Mouse (Mus musculus) liver, embryonic 12.5 days (tissue): ENCODE data around the gene Fam129a. TPM values are rescaled to one million over a fixed set of nuclear protein-coding genes. Genes with fewer than 3 reads are reported as not detected.

Experiments
- ATAC-seq: fragments of 200-750 bp; cut with Nextera tagmentation; 2 replicates; pipeline ENCODE4 v1.8.0; 2017; ENCODE audit warnings: moderate number of reproducible peaks, mild to moderate bottlenecking, moderate library complexity
- H3K27ac ChIP-seq: fragments of 300-500 bp; sonication (generic); 2 replicates; pipeline ENCODE4 v1.5.1; 2016; ENCODE audit warnings: mild to moderate bottlenecking
- H3K27me3 ChIP-seq: fragments of 300-500 bp; sonication (generic); replicated peaks from 2 replicates; pipeline ENCODE4 v1.6.1; 2016; ENCODE audit warnings: mild to moderate bottlenecking, moderate library complexity
- H3K36me3 ChIP-seq: fragments of 300-500 bp; sonication (generic); 2 replicates; pipeline ENCODE4 v1.6.1; 2016; ENCODE audit warnings: mild to moderate bottlenecking, moderate library complexity
- H3K4me1 ChIP-seq: fragments of 300-500 bp; sonication (generic); 2 replicates; pipeline ENCODE4 v1.6.1; 2016
- H3K4me2 ChIP-seq: fragments of 300-500 bp; sonication (generic); 2 replicates; pipeline ENCODE4 v1.6.1; 2016; ENCODE audit warnings: mild to moderate bottlenecking, moderate library complexity
- H3K4me3 ChIP-seq: fragments of 300-500 bp; sonication (generic); 2 replicates; pipeline ENCODE4 v1.5.1; 2016; ENCODE audit warnings: mild to moderate bottlenecking, moderate library complexity
- H3K9ac ChIP-seq: fragments of 300-500 bp; sonication (generic); 2 replicates; pipeline ENCODE4 v1.6.1; 2016; ENCODE audit warnings: mild to moderate bottlenecking, moderate library complexity
- H3K9me3 ChIP-seq: fragments of 300-500 bp; sonication (generic); replicated peaks from 2 replicates; pipeline ENCODE4 v1.6.1; 2016; ENCODE audit warnings: mild to moderate bottlenecking, moderate library complexity
- WGBS: fragments of 180-500 bp; shearing (Covaris S2); methylation state at CpG from one replicate; pipeline ENCODE4 v1.1.7; 2016; ENCODE audit not compliant: insufficient replicate concordance; 5-methylcytosine and 5-hydroxymethylcytosine counted together
- polyA plus RNA-seq: library from polyadenylated mRNA; unstranded; fragments of >200 nt; fragmentation: Nextera tagmentation; extraction: Ambion mirVana; gene quantifications from 2 replicates; pipeline ENCODE4 v1.2.1, GENCODE M21; 2016

Gene Fam129a
- polyA plus RNA-seq, 1 experiment from 2014 or later, result 1.9 TPM

DNA sequence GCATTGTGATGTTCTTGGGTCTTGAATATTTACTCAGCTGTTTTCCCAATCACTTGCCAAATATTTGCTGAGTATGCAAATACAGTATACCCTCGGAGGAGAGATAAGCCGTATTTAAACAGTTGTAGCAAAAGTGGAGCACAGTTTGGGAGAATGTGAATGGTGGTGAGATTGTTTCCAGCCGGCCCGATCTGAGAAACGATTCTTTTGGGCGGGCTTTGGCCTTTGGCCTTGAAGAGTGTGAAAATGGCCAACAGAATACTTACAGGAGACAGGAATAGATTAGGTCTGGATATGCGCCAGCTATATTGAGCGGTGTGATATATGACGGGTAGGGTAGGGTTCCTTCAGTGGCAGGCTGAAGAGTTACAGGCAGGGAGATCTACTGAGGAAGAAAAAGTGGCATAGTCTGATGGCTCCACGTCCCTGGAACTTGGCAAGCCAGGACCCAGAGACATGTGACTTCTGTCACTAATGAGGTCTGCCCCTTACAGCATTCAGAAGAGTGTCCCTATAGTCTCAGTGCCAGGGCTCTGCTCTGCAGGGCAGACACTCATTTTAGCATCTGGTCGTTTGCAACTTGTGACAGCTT, 60.8 kb downstream of the Fam129a start:
- no peaks in the 10 kb centered on the region for H3K27me3 ChIP-seq
- no peak overlapping the region for H3K4me2 ChIP-seq
- 0 out of 2 replicates have a peak, but pooled peaks cover 3% of the 10 kb centered on the region for H3K9me3 ChIP-seq
- H3K4me1 ChIP-seq, result no peaks in the 10 kb centered on the region
- H3K4me3 ChIP-seq, result no peak overlapping the region
- H3K27ac ChIP-seq, result no peak overlapping the region
- 64% methylated on average over 11 of the region's 11 CpGs for WGBS
- ATAC-seq, result no peak
- no peak overlapping the region for H3K9ac ChIP-seq
- H3K36me3 ChIP-seq, result no peaks in the 10 kb centered on the region

DNA sequence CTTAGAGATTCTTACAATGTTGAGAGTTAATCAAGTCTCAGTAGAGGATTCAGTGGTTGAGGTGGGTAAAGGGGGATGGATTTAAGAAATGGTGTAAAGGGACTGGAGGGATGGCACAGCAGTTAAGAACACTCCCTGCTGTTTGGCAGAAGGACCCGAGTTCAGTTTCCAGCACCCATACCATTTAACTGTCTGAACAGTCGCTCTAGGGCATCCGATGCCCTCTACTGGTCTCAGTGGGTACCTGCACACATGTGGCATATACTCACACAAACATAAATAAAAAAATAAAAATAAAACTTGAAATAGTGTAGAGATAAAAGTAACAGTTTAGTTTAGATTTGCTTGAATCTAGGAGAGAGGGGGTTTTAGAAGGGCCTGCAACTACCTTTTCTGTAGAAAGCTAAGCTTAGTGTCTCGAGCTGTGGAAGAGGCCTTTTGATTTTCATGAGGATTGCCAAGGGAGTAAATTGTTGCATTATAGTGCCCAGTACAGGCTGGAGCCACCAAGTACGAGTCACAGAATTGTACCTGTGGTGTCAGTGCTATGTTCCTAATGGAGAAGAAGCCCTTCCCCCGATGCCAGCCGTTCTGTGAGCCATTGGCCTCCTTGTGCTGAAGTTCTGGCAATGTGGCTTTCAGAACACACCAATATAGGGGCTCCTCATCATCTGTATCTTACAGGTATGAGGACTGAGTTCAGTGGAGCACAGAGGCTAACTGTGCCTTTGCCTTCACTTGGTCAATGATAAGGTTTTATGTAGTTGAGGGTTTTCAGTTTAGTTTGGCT, 61.8 kb downstream of the Fam129a start:
- no peaks in the 10 kb centered on the region for H3K27me3 ChIP-seq
- 78% methylated on average over 7 of the region's 7 CpGs for WGBS
- no peak overlapping the region for H3K4me3 ChIP-seq
- H3K9ac ChIP-seq, result no peak overlapping the region
- ATAC-seq, result no peak
- no peak overlapping the region for H3K4me2 ChIP-seq
- no peak overlapping the region for H3K27ac ChIP-seq
- H3K36me3 ChIP-seq, result no peaks in the 10 kb centered on the region
- H3K4me1 ChIP-seq, result no peaks in the 10 kb centered on the region
- 0 out of 2 replicates have a peak, but pooled peaks cover 3% of the 10 kb centered on the region for H3K9me3 ChIP-seq

DNA sequence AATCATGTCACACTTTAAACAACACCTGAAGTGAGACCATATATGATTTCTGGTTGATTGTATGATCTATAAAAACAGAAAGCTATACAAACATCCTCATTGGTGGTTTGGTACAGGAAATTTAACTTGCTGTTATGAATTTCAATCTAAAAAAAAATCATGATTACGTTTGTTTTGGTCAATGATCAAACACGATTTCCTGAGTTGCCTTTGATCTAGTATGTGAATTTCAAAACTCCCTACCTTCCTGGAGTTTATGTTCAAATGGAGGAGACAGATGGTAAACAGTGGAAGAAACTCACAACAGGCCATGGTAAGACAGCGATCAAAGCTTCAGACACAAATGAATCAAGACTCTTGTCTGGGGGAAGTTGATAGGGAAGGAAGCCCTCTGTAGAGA, 65.7 kb downstream of the Fam129a start:
- Histone ChIP-seq H3K27ac (no peak overlapping the region), H3K9ac (no peak overlapping the region), H3K9me3 (0 out of 2 replicates have a peak, but pooled peaks cover 3% of the 10 kb centered on the region), H3K4me2 (no peak overlapping the region), H3K4me3 (no peak overlapping the region), H3K27me3 (no peaks in the 10 kb centered on the region), H3K4me1 (no peaks in the 10 kb centered on the region), H3K36me3 (no peaks in the 10 kb centered on the region)
- 57% methylated on average over 3 of the region's 3 CpGs for WGBS
- no peak for ATAC-seq

DNA sequence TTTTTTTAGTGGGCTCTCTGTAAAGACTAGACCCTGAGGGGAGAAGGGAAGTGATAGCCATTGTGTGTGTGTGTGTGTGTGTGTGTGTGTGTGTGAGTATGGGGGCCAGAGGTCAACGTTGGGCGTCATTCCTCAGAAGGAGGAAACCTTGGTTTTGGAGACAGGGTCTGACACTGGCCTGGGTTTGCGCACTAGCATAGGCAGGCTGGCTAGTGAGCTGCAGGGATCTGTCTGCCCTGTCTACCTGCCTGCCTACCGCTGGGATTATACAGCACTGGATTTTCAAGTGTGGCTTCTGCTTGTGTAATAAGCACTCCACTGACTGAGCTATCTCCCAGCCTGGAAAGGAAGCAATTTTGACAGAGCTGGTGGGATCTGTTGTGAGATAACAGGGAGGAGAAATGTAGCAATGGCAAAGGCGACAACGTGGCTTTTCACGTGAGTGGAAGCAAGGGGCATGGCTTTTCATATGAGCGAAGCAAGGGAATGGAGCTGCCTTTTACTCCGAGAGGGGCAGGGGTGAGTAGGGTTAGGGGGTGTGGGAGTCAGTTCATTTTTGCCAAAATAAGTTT, 66.5 kb downstream of the Fam129a start:
- 44% methylated on average over 9 of the region's 9 CpGs for WGBS
- Histone ChIP-seq H3K36me3 (no peaks in the 10 kb centered on the region), H3K4me3 (no peak overlapping the region), H3K4me1 (no peaks in the 10 kb centered on the region), H3K27me3 (no peaks in the 10 kb centered on the region), H3K9ac (no peak overlapping the region), H3K4me2 (no peak overlapping the region), H3K9me3 (0 out of 2 replicates have a peak, but pooled peaks cover 2% of the 10 kb centered on the region), H3K27ac (no peak overlapping the region)
- no peak for ATAC-seq

DNA sequence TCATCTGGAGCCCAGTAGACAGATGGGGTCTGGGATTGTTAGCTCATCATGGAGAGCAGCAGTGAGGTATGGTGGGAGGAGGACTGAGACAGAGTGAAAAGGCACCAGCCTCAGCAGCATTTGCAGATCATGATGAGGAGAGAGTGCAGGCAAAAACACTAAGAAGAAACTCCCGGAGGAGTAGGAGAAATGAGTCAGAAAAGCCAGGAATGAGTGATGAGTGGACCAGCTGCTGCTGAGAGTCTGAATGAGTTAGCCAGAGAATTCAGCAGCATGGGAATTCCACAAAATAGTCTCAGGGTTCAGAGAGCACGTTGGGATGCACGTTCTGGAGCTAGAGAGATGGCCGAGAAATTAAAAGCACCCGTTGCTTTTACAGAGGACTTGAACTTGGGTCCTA, 67.4 kb downstream of the Fam129a start:
- H3K9me3 ChIP-seq, result no peaks in the 10 kb centered on the region
- H3K4me3 ChIP-seq, result no peak overlapping the region
- no peaks in the 10 kb centered on the region for H3K36me3 ChIP-seq
- ATAC-seq, result no peak
- H3K27me3 ChIP-seq, result no peaks in the 10 kb centered on the region
- H3K27ac ChIP-seq, result no peak overlapping the region
- 74% methylated on average over 5 of the region's 5 CpGs for WGBS
- no peaks in the 10 kb centered on the region for H3K4me1 ChIP-seq
- no peak overlapping the region for H3K9ac ChIP-seq
- no peak overlapping the region for H3K4me2 ChIP-seq

DNA sequence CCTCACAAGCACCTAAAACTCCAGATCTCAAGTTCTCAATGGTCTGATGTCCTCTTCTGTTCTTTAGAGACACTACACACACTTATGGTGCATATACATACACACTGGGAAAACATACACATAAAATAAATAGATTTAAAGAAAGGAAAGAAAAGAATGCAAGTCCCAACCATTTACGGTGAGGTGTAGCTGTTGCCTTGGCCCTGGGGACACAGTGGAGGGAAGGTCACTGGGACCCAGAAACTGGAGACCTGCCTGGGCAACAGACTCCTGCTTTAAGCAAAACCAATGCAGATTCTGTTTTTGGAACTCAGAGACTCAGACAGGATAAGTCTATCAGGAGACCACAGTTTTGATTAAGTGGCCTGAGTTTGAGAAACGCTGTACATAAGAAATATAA, 67.8 kb downstream of the Fam129a start:
- ATAC-seq, result no peak
- Histone ChIP-seq H3K9me3 (no peaks in the 10 kb centered on the region), H3K36me3 (no peaks in the 10 kb centered on the region), H3K4me2 (no peak overlapping the region), H3K27ac (no peak overlapping the region), H3K27me3 (no peaks in the 10 kb centered on the region), H3K4me3 (no peak overlapping the region), H3K4me1 (no peaks in the 10 kb centered on the region), H3K9ac (no peak overlapping the region)
- 83% methylated on average over 2 of the region's 2 CpGs for WGBS

DNA sequence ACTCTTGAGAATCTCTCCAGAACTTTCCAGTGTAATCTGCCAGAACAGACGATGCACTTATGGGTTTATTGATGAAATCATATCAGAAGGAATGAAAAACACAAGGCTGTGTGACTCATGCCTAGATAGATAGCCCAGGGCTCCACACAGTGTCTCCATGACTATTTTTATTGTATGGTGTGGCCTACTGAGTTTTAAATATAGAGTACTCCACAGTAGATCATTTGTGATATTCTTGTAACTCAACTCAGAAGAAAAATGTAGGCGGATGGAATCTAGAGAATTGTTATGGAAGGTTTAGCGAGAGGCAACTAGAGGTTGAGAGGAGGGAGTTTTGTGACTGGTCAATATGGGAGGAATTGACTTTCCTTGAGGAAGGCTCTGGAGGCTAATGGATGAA, 75.4 kb downstream of the Fam129a start:
- H3K9ac ChIP-seq, result no peak overlapping the region
- ATAC-seq, result no peak
- H3K4me1 ChIP-seq, result no peaks in the 10 kb centered on the region
- no peaks in the 10 kb centered on the region for H3K36me3 ChIP-seq
- H3K9me3 ChIP-seq, result no peaks in the 10 kb centered on the region
- no peak overlapping the region for H3K4me3 ChIP-seq
- 65% methylated on average over 3 of the region's 3 CpGs for WGBS
- no peak overlapping the region for H3K4me2 ChIP-seq
- no peak overlapping the region for H3K27ac ChIP-seq
- no peaks in the 10 kb centered on the region for H3K27me3 ChIP-seq

DNA sequence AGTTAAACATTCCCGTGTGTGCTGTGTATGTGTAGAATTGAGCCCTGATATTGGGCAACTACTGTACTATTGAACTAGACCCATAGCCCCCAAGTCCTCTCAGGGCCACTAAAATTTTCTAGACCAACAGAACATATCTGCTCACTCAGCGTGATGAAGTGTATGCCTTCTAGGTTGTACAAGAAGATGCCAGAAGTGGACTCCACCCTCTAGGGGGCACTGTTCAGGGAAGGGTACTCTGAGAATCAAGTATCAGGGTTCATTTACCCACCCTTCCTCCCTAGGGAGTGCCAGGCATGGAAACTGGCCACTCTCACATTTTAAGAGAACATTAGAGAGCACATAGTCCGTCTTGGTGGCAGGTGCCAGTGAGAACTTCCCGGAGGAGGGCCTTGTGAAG, 77.1 kb downstream of the Fam129a start:
- H3K4me3 ChIP-seq, result no peak overlapping the region
- 76% methylated on average over 4 of the region's 4 CpGs for WGBS
- H3K27me3 ChIP-seq, result no peaks in the 10 kb centered on the region

DNA sequence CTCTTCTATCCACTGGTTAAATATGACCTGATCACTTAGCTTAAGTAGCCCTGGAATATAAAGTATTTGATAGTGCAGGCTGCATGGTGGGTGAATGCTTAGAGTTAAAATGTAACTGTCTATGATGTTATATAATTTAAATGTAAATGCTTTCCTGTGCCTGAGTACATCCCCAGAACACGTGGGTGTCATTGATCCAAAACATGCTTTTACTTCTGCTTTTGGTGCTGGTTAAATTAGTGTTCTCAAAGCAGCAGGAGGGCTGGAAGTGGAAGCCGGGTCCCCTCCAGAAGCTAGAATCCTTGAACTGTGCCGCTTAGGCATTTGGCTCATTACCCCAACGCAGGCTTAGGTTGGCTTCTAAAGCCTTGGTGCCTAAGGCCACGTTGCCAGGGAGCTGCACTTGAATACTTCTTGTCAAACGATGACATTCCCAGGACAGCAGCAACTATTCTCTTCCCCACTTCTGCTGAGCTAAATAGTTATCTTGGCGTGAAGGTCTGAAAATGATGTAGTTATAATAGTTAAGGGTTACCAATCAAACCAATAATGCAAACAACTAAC, 86.1 kb downstream of the Fam129a start:
- Histone ChIP-seq H3K36me3 (no peaks in the 10 kb centered on the region), H3K4me2 (no peak overlapping the region), H3K4me1 (0 out of 2 replicates have a peak, but pooled peaks cover 4% of the 10 kb centered on the region), H3K4me3 (no peak overlapping the region), H3K9ac (no peak overlapping the region), H3K9me3 (no peaks in the 10 kb centered on the region), H3K27me3 (no peaks in the 10 kb centered on the region), H3K27ac (no peak overlapping the region)
- ATAC-seq, result no peak
- WGBS, result 64% methylated on average over 7 of the region's 7 CpGs

More for the DNA sequence above, 77.1 kb downstream of the Fam129a start:
- Histone ChIP-seq H3K9me3 (no peaks in the 10 kb centered on the region), H3K9ac (no peak overlapping the region), H3K27ac (no peak overlapping the region), H3K4me1 (no peaks in the 10 kb centered on the region), H3K4me2 (no peak overlapping the region), H3K36me3 (no peaks in the 10 kb centered on the region)
- no peak for ATAC-seq

DNA sequence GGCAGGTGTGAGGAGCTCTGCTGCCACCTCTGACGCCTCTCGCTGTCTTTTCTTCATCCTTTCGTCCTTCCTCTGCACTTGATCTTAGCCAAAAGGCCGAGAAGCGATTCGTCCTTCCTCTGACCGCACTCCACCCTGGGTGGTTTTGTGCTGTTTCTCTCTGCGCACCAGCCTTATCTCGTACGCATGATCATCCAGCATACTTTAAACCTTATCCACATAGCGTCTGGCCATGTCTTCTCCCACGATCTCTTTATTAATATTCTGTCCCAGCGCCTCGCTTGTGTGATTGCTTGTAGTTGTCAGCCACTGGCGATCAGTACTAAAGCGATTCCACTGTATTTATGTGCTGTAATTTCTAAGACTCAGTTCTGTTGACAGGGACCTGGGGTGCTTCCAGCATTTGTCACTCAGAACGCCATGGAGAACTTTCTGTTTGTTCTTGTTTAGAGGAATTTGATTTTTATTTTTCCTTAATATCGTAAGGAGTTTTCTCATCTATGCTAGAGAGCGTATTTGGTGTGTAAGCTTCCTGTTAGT, 87.4 kb downstream of the Fam129a start:
- Histone ChIP-seq H3K9me3 (no peaks in the 10 kb centered on the region), H3K27me3 (no peaks in the 10 kb centered on the region), H3K4me2 (no peak overlapping the region), H3K27ac (no peak overlapping the region), H3K4me1 (0 out of 2 replicates have a peak, but pooled peaks cover 4% of the 10 kb centered on the region), H3K4me3 (no peak overlapping the region), H3K36me3 (no peaks in the 10 kb centered on the region), H3K9ac (no peak overlapping the region)
- WGBS, result 74% methylated on average over 19 of the region's 19 CpGs
- ATAC-seq, result no peak

DNA sequence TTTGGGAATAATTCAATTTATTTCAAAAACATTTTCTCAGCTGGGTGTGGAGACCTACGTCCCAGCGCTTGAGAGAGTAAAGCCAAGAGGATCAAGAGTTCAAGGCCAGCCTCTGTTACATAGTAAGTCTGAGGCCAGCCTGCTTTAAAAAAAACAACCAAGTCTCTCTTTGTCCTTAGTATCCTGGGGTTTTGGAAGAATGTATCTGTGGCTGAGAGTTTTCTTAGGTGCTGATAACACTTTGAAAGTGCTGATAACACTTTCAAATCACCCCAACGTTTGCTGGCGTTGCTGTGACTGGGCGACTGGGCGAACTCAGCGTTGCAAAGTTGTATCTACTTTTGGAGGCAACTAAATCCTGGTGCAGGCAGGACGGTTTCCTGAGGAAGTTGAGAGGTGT, 88.7 kb downstream of the Fam129a start:
- Histone ChIP-seq H3K4me2 (no peak overlapping the region), H3K4me1 (peaks cover 9% of the 10 kb centered on the region; the same call in 1 of the 2 replicates), H3K36me3 (no peaks in the 10 kb centered on the region), H3K27ac (no peak overlapping the region), H3K9ac (no peak overlapping the region), H3K4me3 (no peak overlapping the region), H3K27me3 (no peaks in the 10 kb centered on the region), H3K9me3 (no peaks in the 10 kb centered on the region)
- WGBS, result 46% methylated on average over 8 of the region's 8 CpGs
- no peak for ATAC-seq

DNA sequence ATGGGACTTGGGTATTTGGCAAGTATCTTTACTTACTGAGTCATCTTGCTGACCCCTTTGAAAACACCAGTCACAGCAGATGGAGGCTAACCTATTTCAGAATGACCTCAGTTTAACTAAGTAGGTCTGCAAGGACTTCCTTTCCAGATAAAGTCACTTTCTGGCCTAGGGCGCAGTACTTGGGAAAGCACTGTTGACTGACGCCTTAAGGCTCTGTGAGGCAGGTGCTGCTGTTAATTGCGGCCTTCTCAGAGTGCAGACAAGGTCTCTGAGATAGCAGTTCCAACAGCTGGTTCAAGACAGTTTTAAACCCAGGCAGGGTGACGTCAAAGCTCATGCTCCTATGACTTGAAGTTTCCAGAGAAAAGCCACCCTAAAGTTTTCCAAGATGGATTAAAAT, 89.3 kb downstream of the Fam129a start:
- 26% methylated on average over 4 of the region's 4 CpGs for WGBS
- Histone ChIP-seq H3K36me3 (no peaks in the 10 kb centered on the region), H3K27ac (no peak overlapping the region), H3K4me3 (no peak overlapping the region), H3K4me2 (no peak overlapping the region), H3K9ac (no peak overlapping the region), H3K27me3 (no peaks in the 10 kb centered on the region), H3K4me1 (peaks cover 9% of the 10 kb centered on the region; the same call in 1 of the 2 replicates), H3K9me3 (no peaks in the 10 kb centered on the region)
- no peak for ATAC-seq
